Mouse (Mus musculus) embryonic facial prominence, embryonic 14.5 days (tissue): ENCODE results near the gene Dmpk. TPM values are rescaled to one million over a fixed set of nuclear protein-coding genes. Genes with fewer than 3 reads are reported as not detected.

Source experiments
- ATAC-seq: fragments of 200-750 bp; cut with Nextera tagmentation; 2 replicates; pipeline ENCODE4 v1.8.0; 2017; ENCODE audit warnings: low read depth, moderate number of reproducible peaks, moderate TSS enrichment
- DNase-seq: peaks from one replicate; pipeline ENCODE4 v3.0.0-alpha.2; 2015; ENCODE audit warnings: low spot score
- H3K27ac ChIP-seq: fragments of 300-500 bp; sonication (generic); replicated peaks from 2 replicates; pipeline ENCODE4 v1.5.1; 2014; ENCODE audit warnings: low read depth, mild to moderate bottlenecking, low read length, moderate library complexity
- H3K27me3 ChIP-seq: fragments of 300-500 bp; sonication (generic); replicated peaks from 2 replicates; pipeline ENCODE4 v1.6.1; 2014; ENCODE audit warnings: low read length; ENCODE audit not compliant: control insufficient read depth, insufficient read depth
- H3K36me3 ChIP-seq: fragments of 300-500 bp; sonication (generic); 2 replicates; pipeline ENCODE4 v1.6.1; 2014; ENCODE audit warnings: low read length, mixed read lengths; ENCODE audit not compliant: control insufficient read depth, insufficient read depth
- H3K4me1 ChIP-seq: fragments of 300-500 bp; sonication (generic); 2 replicates; pipeline ENCODE4 v1.6.1; 2014; ENCODE audit warnings: antibody characterized with exemption, low read length; ENCODE audit not compliant: control insufficient read depth, insufficient read depth
- H3K4me2 ChIP-seq: fragments of 300-500 bp; sonication (generic); 2 replicates; pipeline ENCODE4 v1.6.1; 2014; ENCODE audit warnings: low read depth, mild to moderate bottlenecking, low read length, moderate library complexity, mixed read lengths
- H3K4me3 ChIP-seq: fragments of 300-500 bp; sonication (generic); 2 replicates; pipeline ENCODE4 v1.5.1; 2014; ENCODE audit warnings: low read depth, mild to moderate bottlenecking, low read length
- H3K9ac ChIP-seq: fragments of 300-500 bp; sonication (generic); 2 replicates; pipeline ENCODE4 v1.6.1; 2014; ENCODE audit warnings: low read depth, mild to moderate bottlenecking, low read length, moderate library complexity, mixed read lengths
- H3K9me3 ChIP-seq: fragments of 300-500 bp; sonication (generic); 2 replicates; pipeline ENCODE4 v1.6.1; 2016; ENCODE audit warnings: low read length; ENCODE audit not compliant: control insufficient read depth
- WGBS: fragments of 180-500 bp; shearing (Covaris S2); extraction: QIAGEN DNeasy Blood & Tissue Kit; methylation state at CpG from one replicate; pipeline ENCODE4 v1.1.7; 2014; 5-methylcytosine and 5-hydroxymethylcytosine counted together
- polyA plus RNA-seq: library from polyadenylated mRNA; unstranded; fragments of >200 nt; fragmentation: Nextera tagmentation; extraction: Ambion mirVana; gene quantifications from 2 replicates; pipeline ENCODE4 v1.2.1, GENCODE M21; 2014

Dmpk gene
- polyA plus RNA-seq, 1 experiment from 2014 or later, result 58.2 TPM

DNA sequence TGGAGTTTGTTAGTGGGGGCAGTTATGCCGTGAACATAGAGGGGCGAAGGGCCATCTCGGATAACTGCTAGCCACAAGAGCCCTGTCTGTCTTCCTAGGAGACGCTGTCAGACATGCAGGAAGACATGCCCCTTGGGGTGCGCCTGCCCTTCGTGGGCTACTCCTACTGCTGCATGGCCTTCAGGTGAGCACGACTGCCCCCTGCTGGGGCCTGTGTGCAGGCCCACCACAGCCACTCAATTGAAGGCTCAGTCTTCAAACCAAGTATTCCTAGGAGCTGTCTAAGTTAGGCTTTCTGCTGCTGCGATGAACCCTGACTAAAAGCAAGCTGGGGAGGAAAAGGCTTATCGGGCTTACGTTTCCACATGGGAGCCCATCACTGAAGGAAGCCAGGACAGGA lies 5.2 kb downstream of the Dmpk start:
- peak; percentile 72 for DNase-seq
- Histone ChIP-seq H3K4me3 (no peak overlapping the region), H3K4me1 (peaks cover 15% of the 10 kb centered on the region), H3K27me3 (no peaks in the 10 kb centered on the region), H3K4me2 (no peak overlapping the region), H3K27ac (no peak overlapping the region), H3K9ac (no peak overlapping the region), H3K36me3 (peaks cover 40% of the 10 kb centered on the region), H3K9me3 (no peaks in the 10 kb centered on the region)
- no peak for ATAC-seq
- 40% methylated on average over 10 of the region's 10 CpGs for WGBS

- ATAC-seq (no peak), DNase-seq (no peak)
- H3K27ac ChIP-seq, result no peak overlapping the region
- H3K36me3 ChIP-seq, result peaks cover 44% of the 10 kb centered on the region
- H3K9ac ChIP-seq, result peak overlapping the region; percentile 31
- 0 out of 2 replicates have a peak overlapping the region, but pooled peaks have one; percentile 80 for H3K4me3 ChIP-seq
- H3K4me1 ChIP-seq, result peaks cover 16% of the 10 kb centered on the region
- WGBS, result 34% methylated on average over 12 of the region's 17 CpGs
- peak overlapping the region; percentile 91 for H3K4me2 ChIP-seq
- no peaks in the 10 kb centered on the region for H3K9me3 ChIP-seq
- no peaks in the 10 kb centered on the region for H3K27me3 ChIP-seq
Measured at GRCm38 (mm10) chr7:19091913-19092312, 8.3 kb downstream of the Dmpk start.

DNA sequence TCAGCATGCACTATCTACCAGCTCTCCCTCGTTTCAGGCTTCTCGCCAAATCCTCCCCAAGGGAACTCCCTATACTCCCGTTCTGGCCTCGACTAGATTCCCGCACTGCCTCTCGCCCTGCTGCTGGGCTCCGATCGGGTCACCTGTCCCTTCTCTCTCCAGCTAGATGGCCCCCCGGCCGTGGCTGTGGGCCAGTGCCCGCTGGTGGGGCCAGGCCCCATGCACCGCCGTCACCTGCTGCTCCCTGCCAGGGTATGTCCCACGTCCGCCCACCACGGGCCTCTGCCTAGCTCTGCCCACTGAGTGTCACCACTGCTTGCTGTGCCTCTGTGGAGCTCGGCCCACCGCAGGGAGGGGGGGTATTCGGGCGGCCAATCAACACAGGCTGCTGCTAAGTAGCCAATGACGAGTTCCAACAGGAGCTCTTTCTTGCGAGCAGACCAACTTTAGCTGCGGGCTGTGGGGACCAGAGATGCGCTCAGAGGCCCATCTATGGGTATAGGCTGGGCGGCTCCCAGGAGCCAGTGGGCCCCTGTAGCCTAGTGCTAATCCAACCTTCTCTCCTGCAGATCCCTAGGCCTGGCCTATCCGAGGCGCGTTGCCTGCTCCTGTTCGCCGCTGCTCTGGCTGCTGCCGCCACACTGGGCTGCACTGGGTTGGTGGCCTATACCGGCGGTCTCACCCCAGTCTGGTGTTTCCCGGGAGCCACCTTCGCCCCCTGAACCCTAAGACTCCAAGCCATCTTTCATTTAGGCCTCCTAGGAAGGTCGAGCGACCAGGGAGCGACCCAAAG lies 8.9 kb downstream of the Dmpk start:
- Histone ChIP-seq H3K27me3 (no peaks in the 10 kb centered on the region), H3K36me3 (peaks cover 44% of the 10 kb centered on the region), H3K9me3 (no peaks in the 10 kb centered on the region), H3K4me2 (peak overlapping the region; percentile 91), H3K9ac (peak overlapping the region; percentile 61), H3K27ac (peak overlapping the region; percentile 98), H3K4me3 (peak overlapping the region; percentile 80), H3K4me1 (peaks cover 22% of the 10 kb centered on the region)
- ATAC-seq (peak; percentile 62), DNase-seq (peak; percentile 96)
- WGBS, result 3% methylated on average over 34 of the region's 38 CpGs

DNA sequence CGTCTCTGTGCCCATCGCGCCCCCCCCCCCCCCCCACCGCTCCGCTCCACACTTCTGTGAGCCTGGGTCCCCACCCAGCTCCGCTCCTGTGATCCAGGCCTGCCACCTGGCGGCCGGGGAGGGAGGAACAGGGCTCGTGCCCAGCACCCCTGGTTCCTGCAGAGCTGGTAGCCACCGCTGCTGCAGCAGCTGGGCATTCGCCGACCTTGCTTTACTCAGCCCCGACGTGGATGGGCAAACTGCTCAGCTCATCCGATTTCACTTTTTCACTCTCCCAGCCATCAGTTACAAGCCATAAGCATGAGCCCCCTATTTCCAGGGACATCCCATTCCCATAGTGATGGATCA lies 9.5 kb downstream of the Dmpk start:
- peak; percentile 58 for ATAC-seq
- H3K4me3 ChIP-seq, result peak overlapping the region; percentile 80
- peak; percentile 84 for DNase-seq
- no peaks in the 10 kb centered on the region for H3K27me3 ChIP-seq
- peak overlapping the region; percentile 91 for H3K4me2 ChIP-seq
- peak overlapping the region; percentile 61 for H3K9ac ChIP-seq
- peaks cover 44% of the 10 kb centered on the region for H3K36me3 ChIP-seq
- peak overlapping the region; percentile 98 for H3K27ac ChIP-seq
- 0% methylated on average over 10 of the region's 15 CpGs for WGBS
- H3K9me3 ChIP-seq, result no peaks in the 10 kb centered on the region
- H3K4me1 ChIP-seq, result peaks cover 24% of the 10 kb centered on the region

DNA sequence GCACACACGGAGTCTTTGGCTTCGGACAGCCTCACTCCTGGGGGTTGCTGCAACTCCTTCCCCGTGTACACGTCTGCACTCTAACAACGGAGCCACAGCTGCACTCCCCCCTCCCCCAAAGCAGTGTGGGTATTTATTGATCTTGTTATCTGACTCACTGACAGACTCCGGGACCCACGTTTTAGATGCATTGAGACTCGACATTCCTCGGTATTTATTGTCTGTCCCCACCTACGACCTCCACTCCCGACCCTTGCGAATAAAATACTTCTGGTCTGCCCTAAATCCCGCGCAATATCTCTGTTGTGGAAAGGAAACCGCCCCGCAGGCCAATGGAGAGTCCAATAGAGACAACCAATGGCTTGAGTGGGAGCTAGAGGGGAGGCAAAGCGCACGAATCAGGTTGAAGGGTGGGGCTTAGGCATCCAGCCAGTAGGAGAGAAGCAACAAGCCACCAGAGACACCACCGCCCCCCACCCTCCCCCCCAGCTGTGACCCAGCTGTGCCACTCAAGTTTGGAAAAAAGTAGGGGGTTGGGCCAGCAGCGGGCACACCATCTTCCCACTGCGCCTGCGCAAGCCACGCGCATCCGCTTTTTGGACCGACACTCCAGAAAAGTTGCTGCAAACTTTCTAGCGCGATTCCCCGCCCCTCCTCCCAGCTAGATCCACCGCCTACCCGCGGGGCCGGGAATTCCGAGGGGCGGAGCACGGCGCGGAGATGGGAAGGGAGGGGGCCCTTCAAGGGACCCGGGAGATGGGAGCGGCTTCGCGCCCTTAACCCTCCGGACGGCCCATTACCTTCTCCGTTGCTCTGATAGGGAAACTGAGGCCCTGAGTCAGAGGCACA lies 10.1 kb downstream of the Dmpk start:
- Histone ChIP-seq H3K4me2 (peak overlapping the region; percentile 91), H3K9ac (peak overlapping the region; percentile 95), H3K4me3 (peak overlapping the region; percentile 80), H3K4me1 (peaks cover 24% of the 10 kb centered on the region), H3K9me3 (no peaks in the 10 kb centered on the region), H3K36me3 (peaks cover 40% of the 10 kb centered on the region), H3K27me3 (no peaks in the 10 kb centered on the region), H3K27ac (peak overlapping the region; percentile 98)
- under 1% methylated on average over 37 of the region's 45 CpGs for WGBS
- peak; percentile 85 for ATAC-seq
- DNase-seq, result peak; percentile 99

GRCm38 (mm10) chr7:19094471-19094825 lies 10.8 kb downstream of the Dmpk start, which contains the start of gene Six5:
Six5 (plus strand) TSS chr7:19094594.
- H3K4me3 ChIP-seq, result peak within 1 kb of the TSS; percentile 80
- peak within 1 kb of the TSS; percentile 91 for H3K4me2 ChIP-seq
- no peak for ATAC-seq
- no peak for DNase-seq
- H3K27me3 ChIP-seq, result no peaks in the 10 kb centered on the region
- H3K36me3 ChIP-seq, result peaks cover 36% of the 10 kb centered on the region
- peaks cover 24% of the 10 kb centered on the region for H3K4me1 ChIP-seq
- 0% methylated on average over 6 of the region's 36 CpGs for WGBS
- peak within 1 kb of the TSS; percentile 98 for H3K27ac ChIP-seq
- H3K9me3 ChIP-seq, result no peaks in the 10 kb centered on the region
- peak within 1 kb of the TSS; percentile 95 for H3K9ac ChIP-seq

DNA sequence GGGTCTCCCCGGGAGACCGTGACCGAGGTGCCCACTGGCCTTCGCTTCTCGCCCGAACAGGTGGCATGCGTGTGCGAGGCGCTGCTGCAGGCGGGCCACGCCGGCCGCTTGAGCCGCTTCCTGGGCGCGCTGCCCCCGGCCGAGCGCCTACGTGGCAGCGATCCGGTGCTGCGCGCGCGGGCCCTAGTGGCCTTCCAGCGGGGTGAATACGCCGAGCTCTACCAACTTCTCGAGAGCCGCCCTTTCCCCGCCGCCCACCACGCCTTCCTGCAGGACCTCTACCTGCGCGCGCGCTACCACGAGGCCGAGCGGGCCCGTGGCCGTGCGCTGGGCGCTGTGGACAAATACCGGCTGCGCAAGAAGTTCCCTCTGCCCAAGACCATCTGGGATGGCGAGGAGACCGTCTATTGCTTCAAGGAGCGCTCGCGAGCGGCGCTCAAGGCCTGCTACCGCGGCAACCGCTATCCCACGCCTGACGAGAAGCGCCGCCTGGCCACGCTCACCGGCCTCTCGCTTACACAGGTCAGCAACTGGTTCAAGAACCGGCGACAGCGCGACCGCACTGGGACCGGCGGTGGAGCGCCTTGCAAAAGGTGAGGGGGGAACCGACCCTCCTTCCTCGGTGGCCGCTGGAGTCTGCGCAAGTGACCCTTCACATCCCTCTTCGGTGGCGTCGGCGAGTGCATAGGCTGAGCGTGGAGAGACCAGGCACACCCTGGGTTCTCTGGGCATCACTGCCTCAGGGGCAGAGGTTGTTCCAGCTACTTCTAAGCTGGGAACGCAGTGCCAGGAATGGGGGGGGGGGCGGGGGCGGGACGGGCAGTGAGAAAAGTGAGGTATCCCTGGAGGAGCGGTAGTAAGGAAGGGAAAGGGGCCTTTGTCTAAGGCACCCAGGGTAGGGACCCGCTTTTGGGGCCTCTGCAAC lies 11.4 kb downstream of the Dmpk start:
- peak overlapping the region; percentile 91 for H3K4me2 ChIP-seq
- ATAC-seq (no peak), DNase-seq (peak; percentile 51)
- H3K4me3 ChIP-seq, result peak overlapping the region; percentile 80
- H3K27me3 ChIP-seq, result no peaks in the 10 kb centered on the region
- peaks cover 35% of the 10 kb centered on the region for H3K36me3 ChIP-seq
- H3K9ac ChIP-seq, result peak overlapping the region; percentile 95
- 2% methylated on average over 22 of the region's 87 CpGs for WGBS
- H3K4me1 ChIP-seq, result peaks cover 24% of the 10 kb centered on the region
- H3K27ac ChIP-seq, result peak overlapping the region; percentile 98
- no peaks in the 10 kb centered on the region for H3K9me3 ChIP-seq

DNA sequence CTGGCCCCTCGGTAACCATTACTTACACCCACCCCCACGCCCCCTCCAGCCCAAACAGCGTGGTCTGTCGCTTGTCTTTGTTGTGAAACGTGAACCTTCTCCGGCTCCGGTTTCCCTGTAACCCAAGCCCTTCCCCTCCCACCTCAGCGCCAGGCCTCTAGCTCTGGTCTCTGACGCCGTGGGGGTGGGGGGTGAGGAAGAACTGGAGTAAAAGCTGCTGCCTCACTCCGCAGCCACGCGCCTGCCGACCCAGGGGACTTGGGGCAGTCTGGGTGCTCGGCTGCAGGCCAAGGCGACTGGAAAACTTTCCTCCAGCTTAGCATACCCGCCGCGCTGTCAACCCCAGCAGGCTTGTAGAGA lies 12.1 kb downstream of the Dmpk start:
- Histone ChIP-seq H3K27ac (peak overlapping the region; percentile 98), H3K9ac (peak overlapping the region; percentile 95), H3K4me1 (peaks cover 24% of the 10 kb centered on the region), H3K4me2 (peak overlapping the region; percentile 91), H3K36me3 (peaks cover 28% of the 10 kb centered on the region), H3K27me3 (no peaks in the 10 kb centered on the region), H3K4me3 (peak overlapping the region; percentile 80), H3K9me3 (no peaks in the 10 kb centered on the region)
- under 1% methylated on average over 19 of the region's 19 CpGs for WGBS
- peak; percentile 12 for ATAC-seq
- peak; percentile 95 for DNase-seq
